Mouse (Mus musculus): ENCODE measurements at regions not wholly inside any gene's neighbourhood (a gene's known extent, or its start where the extent isn't known, plus 50 kb on each side); places are given as distances from the start of the nearest gene placed in this dataset.

- no peak for TF ChIP-seq CTCF (IDR thresholded peaks at IDR 0.05; ENCODE audit: borderline replicate concordance, insufficient read depth, low read length)
- no peak for TF ChIP-seq POLR2A (IDR thresholded peaks at IDR 0.05; ENCODE audit: low read depth, low read length)
Measured at GRCm38 (mm10) chr10:118795061-118795407, 75.0 kb downstream of the Dyrk2 start.
